Mouse (Mus musculus) forebrain, embryonic 11.5 days (tissue): ENCODE data around the gene Lhfpl4. TPM values are rescaled to one million over a fixed set of nuclear protein-coding genes. Genes with fewer than 3 reads are reported as not detected.

ENCODE experiments used
- ATAC-seq: fragments of 200-750 bp; cut with Nextera tagmentation; replicated peaks from 2 replicates; pipeline ENCODE4 v1.8.0; 2017; ENCODE audit warnings: moderate TSS enrichment; ENCODE audit not compliant: low FRiP score
- DNase-seq: peaks from one replicate; pipeline ENCODE4 v3.0.0-alpha.2; 2017; ENCODE audit warnings: low spot score
- H3K27ac ChIP-seq: fragments of 300-500 bp; sonication (generic); 2 replicates; pipeline ENCODE4 v1.5.1; 2014; ENCODE audit warnings: low read depth, low read length
- H3K27me3 ChIP-seq: fragments of 300-500 bp; sonication (generic); 2 replicates; pipeline ENCODE4 v1.6.1; 2014; ENCODE audit warnings: mild to moderate bottlenecking, low read length, mixed read lengths; ENCODE audit not compliant: control insufficient read depth, insufficient read depth
- H3K36me3 ChIP-seq: fragments of 300-500 bp; sonication (generic); 2 replicates; pipeline ENCODE4 v1.6.1; 2014; ENCODE audit warnings: mild to moderate bottlenecking, low read length, moderate library complexity, mixed read lengths; ENCODE audit not compliant: control insufficient read depth, insufficient read depth
- H3K4me1 ChIP-seq: fragments of 300-500 bp; sonication (generic); replicated peaks from 2 replicates; pipeline ENCODE4 v1.6.1; 2014; ENCODE audit warnings: low read length, mixed read lengths; ENCODE audit not compliant: control insufficient read depth, insufficient read depth
- H3K4me2 ChIP-seq: fragments of 300-500 bp; sonication (generic); 2 replicates; pipeline ENCODE4 v1.6.1; 2014; ENCODE audit warnings: low read depth, mild to moderate bottlenecking, low read length, moderate library complexity, mixed read lengths; ENCODE audit not compliant: severe bottlenecking
- H3K4me3 ChIP-seq: fragments of 300-500 bp; sonication (generic); 2 replicates; pipeline ENCODE4 v1.5.1; 2014; ENCODE audit warnings: low read depth, low read length
- H3K9ac ChIP-seq: fragments of 300-500 bp; sonication (generic); 2 replicates; pipeline ENCODE4 v1.6.1; 2014; ENCODE audit warnings: low read length
- H3K9me3 ChIP-seq: fragments of 300-500 bp; sonication (generic); 2 replicates; pipeline ENCODE4 v1.6.1; 2016; ENCODE audit warnings: low read length, mixed read lengths; ENCODE audit not compliant: control insufficient read depth
- WGBS: fragments of 180-500 bp; shearing (Covaris S2); extraction: QIAGEN DNeasy Blood & Tissue Kit; methylation state at CpG from one replicate; pipeline ENCODE4 v1.1.7; 2014; 5-methylcytosine and 5-hydroxymethylcytosine counted together
- polyA plus RNA-seq: library from polyadenylated mRNA; unstranded; fragments of >200 nt; fragmentation: Nextera tagmentation; extraction: Ambion mirVana; gene quantifications from 2 replicates; pipeline ENCODE4 v1.2.1, GENCODE M21; 2014

Gene Lhfpl4
- polyA plus RNA-seq, 1 experiment from 2014 or later, result 6.6 TPM

- Histone ChIP-seq H3K27ac (no peak overlapping the region), H3K27me3 (peaks cover 2% of the 10 kb centered on the region; the same call in 1 of the 2 replicates), H3K36me3 (no peaks in the 10 kb centered on the region), H3K9ac (peak overlapping the region; percentile 89; the same call in 1 of the 2 replicates), H3K4me2 (peak overlapping the region; percentile 96), H3K4me1 (peaks cover 10% of the 10 kb centered on the region; the same call in 1 of the 2 replicates), H3K9me3 (no peaks in the 10 kb centered on the region), H3K4me3 (peak overlapping the region; percentile 80)
- 9% methylated on average over 9 of the region's 9 CpGs for WGBS
- ATAC-seq (no peak; the same call in 1 of the 2 replicates), DNase-seq (no peak)
These were observed 410 bp upstream of the Lhfpl4 start for GRCm38 (mm10) chr6:113195596-113195992.

DNA sequence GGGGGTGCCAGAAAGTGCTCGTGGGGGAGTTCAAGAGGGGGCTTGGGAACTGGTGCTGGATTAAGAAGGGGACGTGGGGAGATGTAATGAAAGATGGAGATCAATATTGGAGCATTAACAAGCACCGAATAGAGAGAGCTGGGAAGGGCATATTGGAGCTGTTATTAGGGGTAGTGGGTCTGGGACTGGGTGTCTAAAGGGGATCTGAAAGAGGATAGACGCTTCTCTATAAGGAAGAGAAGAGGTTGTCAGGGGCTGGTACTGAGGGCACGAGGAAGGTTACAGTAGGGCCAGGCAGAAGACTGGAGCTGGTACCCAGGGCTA lies 705 bp downstream of the Lhfpl4 start:
- Histone ChIP-seq H3K27ac (no peak overlapping the region), H3K27me3 (peaks cover 2% of the 10 kb centered on the region; the same call in 1 of the 2 replicates), H3K36me3 (no peaks in the 10 kb centered on the region), H3K9me3 (no peaks in the 10 kb centered on the region), H3K4me1 (peaks cover 10% of the 10 kb centered on the region; the same call in 1 of the 2 replicates), H3K4me2 (peak overlapping the region; percentile 96), H3K4me3 (peak overlapping the region; percentile 80), H3K9ac (peak overlapping the region; percentile 89)
- 2% methylated on average over 5 of the region's 5 CpGs for WGBS
- ATAC-seq (peak; percentile 71; the same call in 1 of the 2 replicates), DNase-seq (no peak)

DNA sequence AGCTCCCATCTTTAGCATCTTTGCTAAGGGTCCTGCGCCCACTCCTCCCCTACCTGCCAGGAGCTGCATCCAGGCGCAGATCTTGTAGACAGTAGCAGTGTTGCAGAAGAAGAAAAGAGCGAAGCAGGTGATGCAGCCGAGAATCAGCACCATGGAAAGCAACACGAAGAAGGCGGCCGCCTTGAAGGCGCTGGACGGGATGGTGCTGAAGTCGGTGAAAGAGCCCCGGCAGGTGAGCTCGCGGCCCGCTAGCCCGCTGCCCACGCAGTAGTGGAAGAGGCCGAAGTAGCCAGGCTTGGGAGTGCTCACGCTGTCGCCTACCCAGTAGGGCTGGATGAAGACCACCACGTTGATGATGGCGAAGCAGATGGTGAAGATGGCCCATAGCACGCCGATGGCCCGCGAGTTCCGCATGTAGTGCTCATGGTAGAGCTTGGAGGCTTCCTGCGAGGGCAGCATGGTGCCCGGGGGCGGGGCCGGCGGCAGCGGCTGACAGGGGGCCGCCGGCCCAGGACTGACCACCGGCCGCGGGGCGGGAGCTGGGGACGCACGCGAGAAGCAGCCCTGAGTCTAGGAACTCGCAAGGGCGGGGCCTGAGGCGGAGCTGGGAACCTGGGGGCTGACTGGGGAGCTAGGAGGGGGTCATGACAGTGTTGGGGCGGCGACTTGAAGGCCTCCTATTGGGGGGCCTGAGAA lies 1.3 kb downstream of the Lhfpl4 start:
- Histone ChIP-seq H3K9me3 (no peaks in the 10 kb centered on the region), H3K9ac (peak overlapping the region; percentile 89), H3K4me1 (peaks cover 10% of the 10 kb centered on the region; the same call in 1 of the 2 replicates), H3K36me3 (no peaks in the 10 kb centered on the region), H3K4me3 (peak overlapping the region; percentile 80), H3K27ac (no peak overlapping the region), H3K27me3 (peaks cover 2% of the 10 kb centered on the region; the same call in 1 of the 2 replicates), H3K4me2 (peak overlapping the region; percentile 96)
- WGBS, result 3% methylated on average over 46 of the region's 46 CpGs
- DNase-seq (peak; percentile 76), ATAC-seq (peak; percentile 75)

GRCm38 (mm10) chr6:113184866-113185525 lies 10.2 kb downstream of the Lhfpl4 start:
- 85% methylated on average over 21 of the region's 21 CpGs for WGBS
- no peak overlapping the region for H3K4me3 ChIP-seq
- no peak overlapping the region for H3K27ac ChIP-seq
- H3K27me3 ChIP-seq, result no peaks in the 10 kb centered on the region
- H3K36me3 ChIP-seq, result no peaks in the 10 kb centered on the region
- H3K9ac ChIP-seq, result no peak overlapping the region
- H3K9me3 ChIP-seq, result no peaks in the 10 kb centered on the region
- DNase-seq, result no peak
- ATAC-seq, result no peak
- H3K4me2 ChIP-seq, result no peak overlapping the region
- no peaks in the 10 kb centered on the region for H3K4me1 ChIP-seq

DNA sequence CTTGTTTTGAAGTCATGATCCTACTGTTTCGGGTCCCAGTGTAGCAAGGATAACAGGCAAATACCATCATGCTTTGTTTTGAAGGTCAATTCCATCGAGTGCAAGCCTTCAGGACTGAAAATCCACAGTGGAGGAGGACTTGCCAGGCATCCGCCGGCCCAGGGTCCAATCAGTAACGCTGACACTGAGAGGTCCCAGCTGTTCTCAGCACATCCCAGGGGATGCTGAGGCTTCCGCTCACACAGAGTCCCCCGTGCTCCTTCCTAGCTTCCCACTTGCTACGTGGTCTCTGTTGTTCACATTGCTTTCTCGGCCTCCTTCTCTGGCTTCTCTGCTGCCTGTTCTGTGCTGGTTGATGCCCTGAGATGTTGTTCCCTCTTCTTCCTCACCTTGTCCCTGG lies 11.0 kb downstream of the Lhfpl4 start:
- Histone ChIP-seq H3K9me3 (no peaks in the 10 kb centered on the region), H3K27ac (no peak overlapping the region), H3K4me1 (no peaks in the 10 kb centered on the region), H3K4me3 (no peak overlapping the region), H3K36me3 (no peaks in the 10 kb centered on the region), H3K4me2 (no peak overlapping the region), H3K9ac (no peak overlapping the region), H3K27me3 (no peaks in the 10 kb centered on the region)
- ATAC-seq (no peak), DNase-seq (no peak)
- WGBS, result 81% methylated on average over 9 of the region's 9 CpGs

- Histone ChIP-seq H3K9ac (no peak overlapping the region), H3K4me3 (no peak overlapping the region)
These were observed 15.9 kb downstream of the Lhfpl4 start for GRCm38 (mm10) chr6:113179195-113179733.

DNA sequence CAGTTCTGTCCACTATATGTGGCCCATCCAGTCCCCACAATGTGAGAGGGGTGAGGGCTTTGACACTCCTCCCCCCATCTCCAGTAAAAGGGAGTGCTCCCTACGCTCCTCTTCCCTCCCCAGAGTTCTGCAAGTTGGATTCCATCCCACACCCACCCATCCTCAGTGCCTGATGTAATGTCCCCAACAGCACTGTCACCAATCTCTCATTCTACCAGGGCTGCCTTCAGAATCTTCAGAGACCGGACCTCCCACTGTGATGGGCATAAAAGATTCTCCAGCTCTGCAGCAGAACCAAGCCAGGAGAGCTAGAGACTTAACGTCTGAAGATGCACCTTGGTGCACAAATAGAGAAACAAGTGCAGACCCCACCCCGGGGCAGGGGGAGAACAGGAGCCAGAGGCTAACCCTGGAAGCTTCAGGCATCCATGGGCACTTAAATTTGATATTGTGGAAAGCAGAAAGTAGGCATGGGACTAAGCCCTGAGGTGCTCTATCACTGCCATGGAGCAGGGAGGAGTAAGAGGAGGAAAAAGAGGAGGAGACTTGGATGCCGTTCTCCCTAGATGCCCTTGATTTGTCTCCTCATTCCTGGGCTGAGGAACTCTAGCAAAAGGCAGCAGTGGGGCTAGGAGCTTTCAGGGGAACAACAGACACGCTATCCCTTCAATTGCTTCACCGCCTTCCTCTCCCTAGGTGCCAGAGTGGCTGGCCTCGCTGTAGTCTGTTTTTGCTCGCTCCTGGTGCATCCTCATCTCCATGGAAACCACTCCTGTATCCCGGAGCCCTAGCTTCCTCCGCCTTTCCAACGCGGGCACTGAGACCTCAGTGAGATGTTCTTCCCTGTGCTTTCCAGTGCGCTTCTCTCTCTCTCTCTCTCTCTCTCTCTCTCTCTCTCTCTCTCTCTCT lies 16.6 kb downstream of the Lhfpl4 start:
- ATAC-seq (peak; percentile 63), DNase-seq (no peak)
- Histone ChIP-seq H3K4me3 (no peak overlapping the region), H3K9ac (no peak overlapping the region), H3K4me1 (0 out of 2 replicates have a peak, but pooled peaks cover 2% of the 10 kb centered on the region), H3K36me3 (no peaks in the 10 kb centered on the region), H3K27ac (no peak overlapping the region), H3K27me3 (no peaks in the 10 kb centered on the region), H3K4me2 (no peak overlapping the region), H3K9me3 (no peaks in the 10 kb centered on the region)
- WGBS, result 20% methylated on average over 14 of the region's 14 CpGs

More at GRCm38 (mm10) chr6:113179195-113179733, 15.9 kb downstream of the Lhfpl4 start:
- 39% methylated on average over 4 of the region's 4 CpGs for WGBS
- Histone ChIP-seq H3K27me3 (no peaks in the 10 kb centered on the region), H3K36me3 (no peaks in the 10 kb centered on the region), H3K9me3 (no peaks in the 10 kb centered on the region), H3K27ac (no peak overlapping the region), H3K4me1 (0 out of 2 replicates have a peak, but pooled peaks cover 2% of the 10 kb centered on the region), H3K4me2 (no peak overlapping the region)
- no peak for ATAC-seq
- no peak for DNase-seq

- no peak for DNase-seq
- H3K27me3 ChIP-seq, result no peaks in the 10 kb centered on the region
These were observed 18.6 kb downstream of the Lhfpl4 start for GRCm38 (mm10) chr6:113176613-113177012.

More at GRCm38 (mm10) chr6:113176613-113177012, 18.6 kb downstream of the Lhfpl4 start:
- no peak overlapping the region for H3K27ac ChIP-seq
- no peak overlapping the region for H3K9ac ChIP-seq
- H3K4me3 ChIP-seq, result no peak overlapping the region
- no peak overlapping the region for H3K4me2 ChIP-seq
- no peaks in the 10 kb centered on the region for H3K9me3 ChIP-seq
- H3K36me3 ChIP-seq, result no peaks in the 10 kb centered on the region
- ATAC-seq, result no peak
- 0 out of 2 replicates have a peak, but pooled peaks cover 2% of the 10 kb centered on the region for H3K4me1 ChIP-seq
- WGBS, result 89% methylated on average over 8 of the region's 8 CpGs
